Mouse (Mus musculus): ENCODE data around the gene Mocs3.

Mocs3 gene

GRCm38 (mm10) chr2:168238335-168238734 is 7.9 kb downstream of the Mocs3 start:
- DNase-seq (ENCODE audit: low spot score in 2 of 2), result no peak

GRCm38 (mm10) chr2:168242841-168243240 is 12.4 kb downstream of the Mocs3 start:
- no peak for DNase-seq (ENCODE audit: low spot score in 2 of 2)

- DNase-seq (ENCODE audit: low spot score in 2 of 2), result no peak
Observed at GRCm38 (mm10) chr2:168243278-168243677, 12.9 kb downstream of the Mocs3 start.

- DNase-seq (ENCODE audit: low spot score in 2 of 2), result no peak
Observed at GRCm38 (mm10) chr2:168245571-168245970, 15.1 kb downstream of the Mocs3 start.

GRCm38 (mm10) chr2:168248167-168248855 is 17.9 kb downstream of the Mocs3 start:
- no peak for DNase-seq (ENCODE audit: low spot score in 2 of 2)

GRCm38 (mm10) chr2:168248856-168249245 is 18.4 kb downstream of the Mocs3 start:
- DNase-seq (ENCODE audit: low spot score in 2 of 2), result no peak

- peak; percentile 57 to 77 for DNase-seq (ENCODE audit: low spot score in 2 of 2)
Observed at GRCm38 (mm10) chr2:168250270-168250669, 19.8 kb downstream of the Mocs3 start.

GRCm38 (mm10) chr2:168252639-168253292 is 22.3 kb downstream of the Mocs3 start:
- no peak for DNase-seq (ENCODE audit: low spot score in 2 of 2)

- DNase-seq (ENCODE audit: low spot score in 2 of 2), result peak; percentile 23 to 38
Observed at GRCm38 (mm10) chr2:168253822-168254221, 23.4 kb downstream of the Mocs3 start.

- DNase-seq (ENCODE audit: low spot score in 2 of 2), result no peak
Observed at GRCm38 (mm10) chr2:168256506-168256905, 26.1 kb downstream of the Mocs3 start.

GRCm38 (mm10) chr2:168257188-168257587 is 26.8 kb downstream of the Mocs3 start:
- DNase-seq (ENCODE audit: low spot score in 2 of 2), result no peak

GRCm38 (mm10) chr2:168259046-168259445 is 28.6 kb downstream of the Mocs3 start:
- DNase-seq (ENCODE audit: low spot score in 2 of 2), result no peak

- DNase-seq (ENCODE audit: low spot score in 2 of 2), result no peak
Observed at GRCm38 (mm10) chr2:168260124-168260523, 29.7 kb downstream of the Mocs3 start.

- DNase-seq (ENCODE audit: low spot score in 2 of 2), result peak; percentile 76 to 81
Observed at GRCm38 (mm10) chr2:168260900-168261299, 30.5 kb downstream of the Mocs3 start.

GRCm38 (mm10) chr2:168268033-168268432 is 37.6 kb downstream of the Mocs3 start:
- DNase-seq (ENCODE audit: low spot score in 2 of 2), result no peak

- DNase-seq (ENCODE audit: low spot score in 2 of 2), result no peak
Observed at GRCm38 (mm10) chr2:168273387-168273786, 43.0 kb downstream of the Mocs3 start.

GRCm38 (mm10) chr2:168274374-168274935 is 44.0 kb downstream of the Mocs3 start:
- peak in 1 of 2 experiments; percentile 46 for DNase-seq (ENCODE audit: low spot score in 2 of 2)

- no peak for DNase-seq (ENCODE audit: low spot score in 2 of 2)
Observed at GRCm38 (mm10) chr2:168280729-168281581, 50.5 kb downstream of the Mocs3 start.

GRCm38 (mm10) chr2:168281582-168281981 is 51.2 kb downstream of the Mocs3 start, which contains the start of gene Kcng1:
Gene Kcng1, minus strand, starts transcription at chr2:168281736.
- DNase-seq (ENCODE audit: low spot score in 2 of 2), result no peak

All from right cerebral cortex, postnatal 36 days (tissue).